Mouse (Mus musculus): ENCODE results near the gene Zbtb7b. TPM values are rescaled to one million over a fixed set of nuclear protein-coding genes. Genes with fewer than 3 reads are reported as not detected.
A peak's percentile ranks its signal among the peaks of the same experiment; 100 is the strongest.

Gene Zbtb7b
- total and polyA plus RNA-seq, 3 experiments, result 11.9 to 34.2 (median 27.6) TPM

DNA sequence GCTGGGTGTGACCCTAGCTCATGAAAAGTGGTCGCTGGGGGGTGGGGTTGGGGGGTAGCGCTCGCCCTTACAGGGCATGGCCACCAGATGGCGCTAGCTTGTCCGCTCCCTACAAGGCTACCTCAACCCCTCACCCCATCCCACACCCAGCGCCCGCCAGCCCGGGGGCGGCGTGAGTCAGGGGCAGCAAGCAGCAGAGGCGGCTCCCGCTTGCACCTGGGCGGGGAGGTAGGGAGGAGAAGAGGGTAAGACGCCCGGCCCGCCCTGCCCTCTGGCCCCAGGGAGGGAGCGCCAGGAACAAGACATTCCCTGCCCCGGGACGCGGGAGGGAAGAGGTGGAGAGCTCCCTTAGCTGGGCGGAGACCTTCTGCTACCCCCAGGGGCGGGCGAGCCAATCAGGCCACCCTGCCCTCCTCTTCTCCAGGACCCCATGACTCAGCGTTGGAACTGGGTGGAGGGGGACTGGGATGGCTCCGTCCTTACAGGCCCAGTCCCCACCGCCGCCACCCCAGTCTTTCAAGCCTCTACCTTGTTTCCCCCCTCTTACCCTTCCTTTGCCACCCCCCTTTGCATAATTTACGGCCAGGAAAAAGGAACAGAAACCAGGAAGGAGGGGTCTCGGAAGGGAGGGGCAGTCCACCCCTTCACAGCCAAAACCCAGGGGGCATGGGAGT is 16.0 kb downstream of the Zbtb7b start (continued):
- no peak for TF ChIP-seq USF1 (IDR thresholded peaks at IDR 0.05; ENCODE audit: low read depth, low read length)
- peak; percentile 40; the same call in 1 of the 2 replicates for TF ChIP-seq TCF12 (IDR thresholded peaks at IDR 0.05; ENCODE audit: low read depth, low read length)
- peak; percentile 71 for TF ChIP-seq CHD2 (IDR thresholded peaks at IDR 0.05; ENCODE audit: low read length)
- TF ChIP-seq ZNF384 (IDR thresholded peaks at IDR 0.05; ENCODE audit: low read depth, low read length), result no peak
- TF ChIP-seq RAD21 (IDR thresholded peaks at IDR 0.05; ENCODE audit: low read depth, low read length), result peak; percentile 68
- peak; percentile 95 for TF ChIP-seq IRF4 (IDR thresholded peaks at IDR 0.05; ENCODE audit: low read depth, low read length)
- TF ChIP-seq ETS1 (conservative IDR thresholded peaks at IDR 0.05; ENCODE audit: low read depth, low read length), result peak; percentile 48
- TF ChIP-seq UBTF (IDR thresholded peaks at IDR 0.05; ENCODE audit: low read depth, low read length), result peak; percentile 58; the same call in 1 of the 2 replicates
- no peak for TF ChIP-seq MAFK (IDR thresholded peaks at IDR 0.05; ENCODE audit: insufficient replicate concordance, low read length)
- TF ChIP-seq TBP (conservative IDR thresholded peaks at IDR 0.05; ENCODE audit: low read depth, low read length), result no peak

- Histone ChIP-seq H3K27me3 (replicated peaks) (no peaks in the 10 kb centered on the region), H3K27ac (ENCODE audit: insufficient read depth, low read depth) (peak overlapping the region; percentile 74; the same call in 1 of the 2 replicates), H3K4me3 (replicated peaks in 1 of 3; ENCODE audit: low read depth in 2 of 3, low read length in 2 of 3, poor library complexity in 1 of 3) (no peak overlapping the region), H3K9me3 (replicated peaks; ENCODE audit: low read length) (no peaks in the 10 kb centered on the region), H3K9ac (ENCODE audit: insufficient read depth, low read depth) (no peak overlapping the region), H3K4me1 (ENCODE audit: control insufficient read depth in 1 of 2, insufficient read depth in 2 of 2) (peaks cover 24 to 68% of the 10 kb centered on the region in 2 experiments), H3K79me2 (replicated peaks; ENCODE audit: control insufficient read depth, extremely low read depth, insufficient read depth, poor library complexity, severe bottlenecking) (0 out of 2 replicates have a peak, but pooled peaks cover 5% of the 10 kb centered on the region), H3K36me3 (replicated peaks in 1 of 2; ENCODE audit: control insufficient read depth in 1 of 2, insufficient read depth in 1 of 2, low read length in 1 of 2) (peaks cover 39 to 64% of the 10 kb centered on the region in 2 experiments), H3K4me2 (ENCODE audit: insufficient read depth, low read depth, poor library complexity, severe bottlenecking) (peak overlapping the region; percentile 65; the same call in 1 of the 2 replicates)
- TF ChIP-seq ELF1 (IDR thresholded peaks at IDR 0.05; ENCODE audit: low read depth, low read length), result no peak
- no peak for TF ChIP-seq ETS1 (conservative IDR thresholded peaks at IDR 0.05; ENCODE audit: low read depth, low read length)
- no peak for TF ChIP-seq MAZ (IDR thresholded peaks at IDR 0.05; ENCODE audit: low read depth, low read length)
- TF ChIP-seq ZMIZ1 (IDR thresholded peaks at IDR 0.05; ENCODE audit: low read depth, low read length), result no peak
- TF ChIP-seq IRF4 (IDR thresholded peaks at IDR 0.05; ENCODE audit: low read depth, low read length), result no peak
- no peak for TF ChIP-seq KAT2A (IDR thresholded peaks at IDR 0.05; ENCODE audit: insufficient replicate concordance, low read length)
- TF ChIP-seq MAFK (IDR thresholded peaks at IDR 0.05; ENCODE audit: insufficient replicate concordance, low read length), result no peak
- no peak for TF ChIP-seq EP300 (IDR thresholded peaks at IDR 0.05; ENCODE audit: low read length)
- TF ChIP-seq E2F4 (IDR thresholded peaks at IDR 0.05; ENCODE audit: insufficient replicate concordance, low read depth, low read length), result no peak
- no peak for TF ChIP-seq MAX (IDR thresholded peaks at IDR 0.05; ENCODE audit: low read length)
- no peak for TF ChIP-seq JUN (IDR thresholded peaks at IDR 0.05; ENCODE audit: insufficient read depth, low read depth, low read length)
- in situ Hi-C loops (cut with MboI; ENCODE audit: low pct_ligation_motif_present, low pct_unique_long_range_greater_than_20kb, low sequenced_read_pairs) (no loop called here), dilution Hi-C loops (cut with MboI; ENCODE audit: extremely low pct_ligation_motif_present, extremely low pct_unique_long_range_greater_than_20kb, low sequenced_read_pairs) (no loop called here)
- no peak for DNase-seq (ENCODE audit: extremely low read depth)
These were observed 16.7 kb downstream of the Zbtb7b start for GRCm38 (mm10) chr3:89377831-89378230.
